Mouse (Mus musculus): ENCODE measurements at regions not wholly inside any gene's neighbourhood (a gene's known extent, or its start where the extent isn't known, plus 50 kb on each side); places are given as distances from the start of the nearest gene placed in this dataset.

DNA sequence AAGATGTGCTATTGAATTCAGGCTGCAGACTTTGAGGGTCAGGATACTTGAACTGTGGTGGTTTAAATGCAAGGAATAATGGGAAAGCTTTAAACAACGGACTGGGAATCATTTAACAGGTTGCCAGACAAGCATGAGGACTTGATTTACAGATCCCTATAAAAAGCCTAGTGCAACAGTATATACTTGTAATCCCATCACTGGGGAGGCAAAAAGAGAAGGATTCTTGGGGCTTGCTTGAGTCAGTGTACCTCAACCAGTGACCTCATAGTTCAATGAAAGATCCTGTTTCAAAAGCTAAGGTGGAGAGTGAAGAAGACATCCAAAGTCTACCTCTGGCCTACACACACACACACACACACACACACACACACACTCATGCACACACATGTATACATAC lies 99.8 kb downstream of the Lrrn1 start:
- no peak for TF ChIP-seq MAFK (IDR thresholded peaks at IDR 0.05; ENCODE audit: insufficient read depth, low read depth, low read length)
- TF ChIP-seq HCFC1 (IDR thresholded peaks at IDR 0.05; ENCODE audit: borderline replicate concordance, insufficient read depth, low read length), result no peak
- no peak for TF ChIP-seq CHD2 (IDR thresholded peaks at IDR 0.05; ENCODE audit: low read depth, low read length)
- no peak for TF ChIP-seq ZNF384 (IDR thresholded peaks at IDR 0.05; ENCODE audit: low read depth, low read length)
- no peak for TF ChIP-seq ZC3H11A (IDR thresholded peaks at IDR 0.05; ENCODE audit: borderline replicate concordance, low read depth, low read length)
- no peaks in the 10 kb centered on the region for H3K4me1 ChIP-seq (ENCODE audit: control insufficient read depth in 2 of 2, insufficient read depth in 2 of 2, low read length in 2 of 2, poor library complexity in 1 of 2)
- no peak overlapping the region for H3K4me3 ChIP-seq (ENCODE audit: insufficient read depth in 1 of 2, low read depth in 1 of 2, low read length in 2 of 2, poor library complexity in 1 of 2, severe bottlenecking in 1 of 2)
- no peaks in the 10 kb centered on the region for H3K9me3 ChIP-seq (ENCODE audit: control insufficient read depth, insufficient read depth, low read depth, low read length)
- H3K27ac ChIP-seq (ENCODE audit: insufficient read depth, low read depth, low read length, poor library complexity, severe bottlenecking), result no peak overlapping the region
- no peaks in the 10 kb centered on the region for H3K36me3 ChIP-seq (ENCODE audit: control insufficient read depth, insufficient read depth, low read length, poor library complexity, severe bottlenecking)
- H3K9ac ChIP-seq (ENCODE audit: insufficient read depth, low read depth, low read length, poor library complexity, severe bottlenecking), result no peak overlapping the region
- in situ Hi-C loops (cut with MboI; ENCODE audit: low sequenced_read_pairs in 2 of 2, unreplicated experiment in 2 of 2), result no loop called here
- no peak for DNase-seq (ENCODE audit: low read depth, low spot score)

DNA sequence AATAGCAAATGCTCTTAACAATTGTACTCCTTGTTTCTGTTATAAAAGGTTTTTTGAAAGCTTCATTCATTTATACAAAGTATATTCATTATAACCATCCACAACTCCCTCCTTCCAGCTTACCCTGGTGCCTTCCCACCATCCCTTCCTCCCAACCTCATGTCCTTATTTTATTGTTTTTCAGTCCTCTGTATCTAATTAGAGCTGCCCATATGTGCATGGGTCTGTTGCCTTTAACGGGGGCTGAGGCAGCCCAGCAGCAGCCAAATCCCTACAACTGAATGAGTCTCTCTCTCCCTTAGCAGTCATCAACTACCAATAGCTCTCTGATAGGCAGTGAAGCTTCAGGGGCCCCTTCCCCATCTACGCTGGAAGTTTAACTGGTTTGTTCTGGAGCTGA lies 116.2 kb downstream of the Lrrn1 start:
- Histone ChIP-seq H3K9ac (ENCODE audit: insufficient read depth, low read depth, low read length, poor library complexity, severe bottlenecking) (no peak overlapping the region), H3K36me3 (ENCODE audit: control insufficient read depth, insufficient read depth, low read length, poor library complexity, severe bottlenecking) (no peaks in the 10 kb centered on the region), H3K9me3 (ENCODE audit: control insufficient read depth, insufficient read depth, low read depth, low read length) (no peaks in the 10 kb centered on the region), H3K4me3 (ENCODE audit: insufficient read depth in 1 of 2, low read depth in 1 of 2, low read length in 2 of 2, poor library complexity in 1 of 2, severe bottlenecking in 1 of 2) (no peak overlapping the region), H3K4me1 (ENCODE audit: control insufficient read depth in 2 of 2, insufficient read depth in 2 of 2, low read length in 2 of 2, poor library complexity in 1 of 2) (no peaks in the 10 kb centered on the region), H3K27ac (ENCODE audit: insufficient read depth, low read depth, low read length, poor library complexity, severe bottlenecking) (no peak overlapping the region)
- DNase-seq (ENCODE audit: low read depth, low spot score), result no peak
- in situ Hi-C loops (cut with MboI; ENCODE audit: low sequenced_read_pairs in 2 of 2, unreplicated experiment in 2 of 2), result no loop called here
- no peak for TF ChIP-seq MAFK (IDR thresholded peaks at IDR 0.05; ENCODE audit: insufficient read depth, low read depth, low read length)
- no peak for TF ChIP-seq ZC3H11A (IDR thresholded peaks at IDR 0.05; ENCODE audit: borderline replicate concordance, low read depth, low read length)
- TF ChIP-seq HCFC1 (IDR thresholded peaks at IDR 0.05; ENCODE audit: borderline replicate concordance, insufficient read depth, low read length), result no peak
- no peak for TF ChIP-seq CHD2 (IDR thresholded peaks at IDR 0.05; ENCODE audit: low read depth, low read length)
- no peak for TF ChIP-seq ZNF384 (IDR thresholded peaks at IDR 0.05; ENCODE audit: low read depth, low read length)

DNA sequence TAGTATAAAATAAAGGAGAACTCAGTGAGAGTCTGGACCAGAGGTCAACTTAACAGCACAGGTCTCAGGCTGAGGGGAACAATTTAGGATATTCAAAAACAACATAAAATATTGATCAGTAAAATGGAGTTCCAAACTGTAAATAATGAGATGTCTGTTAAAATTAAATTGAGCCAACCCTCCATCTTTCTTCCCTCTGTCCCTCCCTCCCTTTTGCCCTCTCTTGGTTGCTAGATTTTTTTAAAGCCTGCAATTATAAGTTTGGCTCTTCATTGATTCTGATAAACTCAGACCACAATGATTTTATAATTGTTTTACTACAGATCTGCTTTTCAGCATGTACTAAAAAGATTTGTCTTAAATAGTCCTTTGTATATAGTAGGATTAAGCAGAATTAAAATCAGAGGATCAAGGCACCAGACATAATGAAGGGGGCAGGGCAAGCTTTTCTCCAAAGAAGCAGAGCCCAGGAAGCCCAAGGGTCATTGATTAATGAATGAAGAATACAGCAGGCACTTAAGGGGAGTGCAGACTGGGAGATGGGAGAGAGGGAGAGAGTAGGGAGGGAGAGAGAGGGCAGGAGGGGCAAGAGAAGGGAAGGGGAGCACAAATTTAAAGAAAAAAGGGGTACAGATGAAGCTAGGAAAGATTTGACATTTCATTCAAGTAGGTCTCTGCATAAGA lies 124.4 kb downstream of the Lrrn1 start:
- H3K9ac ChIP-seq (ENCODE audit: insufficient read depth, low read depth, low read length, poor library complexity, severe bottlenecking), result no peak overlapping the region
- H3K36me3 ChIP-seq (ENCODE audit: control insufficient read depth, insufficient read depth, low read length, poor library complexity, severe bottlenecking), result no peaks in the 10 kb centered on the region
- in situ Hi-C loops (cut with MboI; ENCODE audit: low sequenced_read_pairs in 2 of 2, unreplicated experiment in 2 of 2), result no loop called here
- no peaks in the 10 kb centered on the region for H3K4me1 ChIP-seq (ENCODE audit: control insufficient read depth in 2 of 2, insufficient read depth in 2 of 2, low read length in 2 of 2, poor library complexity in 1 of 2)
- TF ChIP-seq CHD2 (IDR thresholded peaks at IDR 0.05; ENCODE audit: low read depth, low read length) (no peak), ZC3H11A (IDR thresholded peaks at IDR 0.05; ENCODE audit: borderline replicate concordance, low read depth, low read length) (no peak), HCFC1 (IDR thresholded peaks at IDR 0.05; ENCODE audit: borderline replicate concordance, insufficient read depth, low read length) (no peak), ZNF384 (IDR thresholded peaks at IDR 0.05; ENCODE audit: low read depth, low read length) (no peak), MAFK (IDR thresholded peaks at IDR 0.05; ENCODE audit: insufficient read depth, low read depth, low read length) (no peak)
- no peak overlapping the region for H3K4me3 ChIP-seq (ENCODE audit: insufficient read depth in 1 of 2, low read depth in 1 of 2, low read length in 2 of 2, poor library complexity in 1 of 2, severe bottlenecking in 1 of 2)
- DNase-seq (ENCODE audit: low read depth, low spot score), result no peak
- H3K9me3 ChIP-seq (ENCODE audit: control insufficient read depth, insufficient read depth, low read depth, low read length), result no peaks in the 10 kb centered on the region
- no peak overlapping the region for H3K27ac ChIP-seq (ENCODE audit: insufficient read depth, low read depth, low read length, poor library complexity, severe bottlenecking)

DNA sequence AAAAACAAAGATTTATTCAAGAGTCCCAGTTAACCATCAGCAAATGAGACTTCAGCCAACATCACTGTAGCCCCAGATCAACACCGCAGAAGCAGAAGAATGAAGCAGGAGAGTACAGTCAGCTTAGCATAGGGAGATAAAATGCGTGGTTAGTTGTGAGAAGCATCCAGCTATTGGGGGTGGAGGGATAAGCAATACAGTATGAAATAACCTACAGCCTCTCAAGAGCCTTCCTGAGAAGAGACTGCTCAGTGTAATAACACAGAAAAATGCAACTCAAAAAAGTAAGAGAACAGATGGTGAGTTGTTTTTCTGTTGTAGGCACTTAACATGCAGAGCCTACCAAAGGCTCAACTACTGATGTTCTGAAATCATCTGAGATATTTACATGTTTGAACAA lies 128.2 kb downstream of the Lrrn1 start:
- TF ChIP-seq ZC3H11A (IDR thresholded peaks at IDR 0.05; ENCODE audit: borderline replicate concordance, low read depth, low read length), result no peak
- TF ChIP-seq MAFK (IDR thresholded peaks at IDR 0.05; ENCODE audit: insufficient read depth, low read depth, low read length), result no peak
- no peak for TF ChIP-seq HCFC1 (IDR thresholded peaks at IDR 0.05; ENCODE audit: borderline replicate concordance, insufficient read depth, low read length)
- TF ChIP-seq ZNF384 (IDR thresholded peaks at IDR 0.05; ENCODE audit: low read depth, low read length), result no peak
- no peak for TF ChIP-seq CHD2 (IDR thresholded peaks at IDR 0.05; ENCODE audit: low read depth, low read length)
- H3K27ac ChIP-seq (ENCODE audit: insufficient read depth, low read depth, low read length, poor library complexity, severe bottlenecking), result no peak overlapping the region
- in situ Hi-C loops (cut with MboI; ENCODE audit: low sequenced_read_pairs in 2 of 2, unreplicated experiment in 2 of 2), result no loop called here
- H3K9me3 ChIP-seq (ENCODE audit: control insufficient read depth, insufficient read depth, low read depth, low read length), result no peaks in the 10 kb centered on the region
- H3K36me3 ChIP-seq (ENCODE audit: control insufficient read depth, insufficient read depth, low read length, poor library complexity, severe bottlenecking), result no peaks in the 10 kb centered on the region
- H3K9ac ChIP-seq (ENCODE audit: insufficient read depth, low read depth, low read length, poor library complexity, severe bottlenecking), result no peak overlapping the region
- no peak overlapping the region for H3K4me3 ChIP-seq (ENCODE audit: insufficient read depth in 1 of 2, low read depth in 1 of 2, low read length in 2 of 2, poor library complexity in 1 of 2, severe bottlenecking in 1 of 2)
- no peaks in the 10 kb centered on the region for H3K4me1 ChIP-seq (ENCODE audit: control insufficient read depth in 2 of 2, insufficient read depth in 2 of 2, low read length in 2 of 2, poor library complexity in 1 of 2)
- DNase-seq (ENCODE audit: low read depth, low spot score), result no peak
